Mouse (Mus musculus): Measurements from ENCODE around the gene Gdpd2. TPM values are rescaled to one million over a fixed set of nuclear protein-coding genes. Genes with fewer than 3 reads are reported as not detected.

Gdpd2 gene
- 34.1 and 35.0 TPM in 2 replicates for polyA plus RNA-seq (2015; fragmentation: Nextera tagmentation; extraction: Ambion mirVana)

DNA sequence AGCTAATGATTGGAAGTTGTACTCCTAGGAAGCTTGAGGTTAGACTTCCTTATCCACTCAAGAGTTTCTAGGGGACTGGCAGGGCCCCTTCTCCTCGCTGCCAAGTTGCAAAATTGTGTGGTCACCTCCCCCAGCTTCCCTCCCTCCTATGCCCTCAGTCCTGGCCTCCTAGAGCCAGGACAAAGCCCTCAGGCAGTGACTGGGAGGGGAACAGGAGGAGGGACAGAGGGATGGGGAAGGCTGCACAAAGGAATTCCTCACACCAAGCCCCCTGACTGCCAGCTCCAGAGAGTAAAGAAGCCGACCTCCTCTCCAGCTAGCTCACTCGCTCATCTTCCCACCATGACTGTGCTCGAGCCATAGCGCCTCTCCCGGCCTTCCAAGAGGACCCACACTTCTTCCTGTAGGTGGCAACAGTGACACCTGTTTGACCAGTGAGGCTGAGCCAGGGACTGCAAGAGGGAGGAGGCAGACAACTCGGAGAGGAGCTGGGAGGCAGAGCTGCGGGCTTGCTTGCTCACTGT lies at the start of gene Gdpd2:
Gdpd2 (plus strand) TSS at position 209 of the 524 bp plus-strand sequence.
- WGBS = 21% methylated on average over 8 of the region's 8 CpGs
- Histone ChIP-seq H3K4me1 (peaks cover 14% of the 10 kb centered on the region), H3K36me3 (replicated peaks) (no peaks in the 10 kb centered on the region), H3K9ac (peak within 1 kb of the TSS; percentile 45; the same call in 1 of the 2 replicates), H3K4me2 (peak within 1 kb of the TSS; percentile 53), H3K27ac (peak within 1 kb of the TSS; percentile 72), H3K4me3 (peak within 1 kb of the TSS; percentile 37), H3K27me3 (replicated peaks) (0 out of 2 replicates have a peak, but pooled peaks cover 4% of the 10 kb centered on the region), H3K9me3 (no peaks in the 10 kb centered on the region)
- ATAC-seq (replicated peaks) = peak; percentile 90

DNA sequence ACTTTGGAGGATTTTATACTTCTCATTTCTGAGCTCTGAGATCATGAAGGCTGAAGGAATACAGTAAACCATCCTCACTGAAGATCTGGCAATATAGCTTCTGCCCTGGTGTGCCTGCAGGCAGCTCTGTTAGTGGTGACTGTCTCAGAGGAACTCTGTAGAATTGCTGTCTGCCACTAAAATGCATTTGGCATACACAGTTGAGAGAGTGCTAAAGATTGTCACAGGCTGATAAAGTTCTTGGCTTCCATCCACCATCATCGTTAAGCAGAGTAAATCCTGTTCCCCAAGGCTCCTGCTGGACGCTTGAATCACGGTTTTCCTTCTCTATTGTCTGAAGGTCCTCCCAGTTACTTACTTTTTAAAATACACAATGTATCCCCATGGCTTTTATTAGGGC lies 43.1 kb upstream of the Gdpd2 start:
- H3K4me1 ChIP-seq = no peaks in the 10 kb centered on the region
- H3K27me3 ChIP-seq (replicated peaks) = 0 out of 2 replicates have a peak, but pooled peaks cover 3% of the 10 kb centered on the region
- H3K27ac ChIP-seq = no peak overlapping the region
- H3K9ac ChIP-seq = no peak overlapping the region
- WGBS = 51% methylated on average over 3 of the region's 3 CpGs
- H3K9me3 ChIP-seq = no peaks in the 10 kb centered on the region
- no peak for ATAC-seq (replicated peaks)
- no peaks in the 10 kb centered on the region for H3K36me3 ChIP-seq (replicated peaks)
- H3K4me3 ChIP-seq = no peak overlapping the region
- H3K4me2 ChIP-seq = no peak overlapping the region

DNA sequence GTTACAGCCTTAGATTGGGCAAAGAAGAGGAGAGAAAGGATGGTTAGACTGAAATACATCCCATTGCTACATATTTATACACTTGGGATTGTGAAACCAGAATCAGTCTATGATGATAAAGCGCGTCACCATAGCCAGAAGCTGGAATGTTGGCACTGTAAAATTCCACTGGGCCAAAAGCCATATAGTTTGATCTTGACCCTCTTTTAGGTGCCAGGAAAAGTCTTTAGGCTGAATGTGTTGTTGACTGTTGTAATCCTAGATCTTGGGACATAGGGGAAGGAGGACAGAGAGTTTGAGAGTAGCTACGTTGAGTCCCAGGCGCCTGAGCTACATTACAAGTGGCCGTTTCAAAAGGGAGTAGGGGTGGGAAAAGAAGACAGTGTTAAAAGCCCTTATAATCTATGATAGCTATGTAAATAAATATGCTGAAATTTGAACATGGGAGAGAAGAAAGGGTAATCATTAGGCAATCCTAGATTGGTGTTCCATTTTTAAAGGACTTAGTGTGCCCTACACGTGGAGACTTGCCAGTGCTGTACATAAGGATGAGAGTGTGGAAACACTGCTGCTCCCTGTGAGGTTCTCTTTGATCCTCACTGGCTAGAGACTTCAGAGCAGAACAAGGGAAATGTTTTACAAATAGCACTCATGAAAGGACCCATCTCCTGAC lies 42.2 kb upstream of the Gdpd2 start:
- H3K9ac ChIP-seq = no peak overlapping the region
- no peak overlapping the region for H3K27ac ChIP-seq
- H3K27me3 ChIP-seq (replicated peaks) = 0 out of 2 replicates have a peak, but pooled peaks cover 3% of the 10 kb centered on the region
- no peak for ATAC-seq (replicated peaks)
- H3K4me1 ChIP-seq = no peaks in the 10 kb centered on the region
- H3K36me3 ChIP-seq (replicated peaks) = no peaks in the 10 kb centered on the region
- H3K9me3 ChIP-seq = no peaks in the 10 kb centered on the region
- no peak overlapping the region for H3K4me2 ChIP-seq
- 82% methylated on average over 6 of the region's 6 CpGs for WGBS
- no peak overlapping the region for H3K4me3 ChIP-seq

DNA sequence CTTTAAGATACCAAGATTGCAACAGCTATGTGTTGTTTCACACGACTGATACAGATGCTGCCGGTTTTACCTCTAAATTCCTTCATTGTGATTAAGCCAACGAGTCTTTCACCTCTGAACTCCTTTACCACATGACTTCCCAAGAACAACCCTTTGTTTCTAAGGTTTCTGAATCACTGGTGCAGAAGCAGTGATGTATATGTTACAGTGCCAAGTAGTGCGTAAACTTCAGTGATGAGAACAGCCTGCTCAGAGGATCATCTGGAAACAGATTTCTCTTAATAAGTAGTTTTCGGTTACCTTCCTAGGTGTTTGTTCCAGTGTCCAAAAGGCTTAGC lies 41.7 kb upstream of the Gdpd2 start:
- no peak overlapping the region for H3K9ac ChIP-seq
- H3K9me3 ChIP-seq = no peaks in the 10 kb centered on the region
- H3K4me1 ChIP-seq = no peaks in the 10 kb centered on the region
- WGBS = 77% methylated on average over 5 of the region's 5 CpGs
- no peak overlapping the region for H3K4me2 ChIP-seq
- H3K36me3 ChIP-seq (replicated peaks) = no peaks in the 10 kb centered on the region
- no peak overlapping the region for H3K4me3 ChIP-seq
- 0 out of 2 replicates have a peak, but pooled peaks cover 3% of the 10 kb centered on the region for H3K27me3 ChIP-seq (replicated peaks)
- no peak overlapping the region for H3K27ac ChIP-seq
- ATAC-seq (replicated peaks) = no peak

DNA sequence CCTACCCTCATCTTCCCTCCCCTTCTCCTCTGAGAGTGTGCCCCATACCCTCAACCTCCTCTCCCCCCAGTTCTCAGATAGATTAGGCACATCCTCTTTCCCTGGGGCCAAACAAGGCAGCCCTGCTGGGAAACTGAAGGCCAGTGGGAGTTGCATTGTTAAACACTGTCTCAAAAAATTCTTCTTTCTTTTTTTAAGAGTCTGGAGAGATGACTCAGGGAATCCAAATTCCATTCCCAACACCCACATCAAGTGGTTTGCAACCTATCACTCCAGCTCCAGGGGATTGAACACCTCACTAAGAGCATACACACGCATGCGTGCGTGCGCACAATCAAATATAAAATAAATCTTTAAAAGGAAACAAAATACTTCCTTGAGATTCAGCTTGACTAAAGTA lies 32.9 kb upstream of the Gdpd2 start:
- ATAC-seq (replicated peaks) = no peak
- Histone ChIP-seq H3K4me1 (no peaks in the 10 kb centered on the region), H3K4me3 (no peak overlapping the region), H3K27me3 (replicated peaks) (no peaks in the 10 kb centered on the region), H3K9ac (no peak overlapping the region), H3K4me2 (no peak overlapping the region), H3K36me3 (replicated peaks) (no peaks in the 10 kb centered on the region), H3K27ac (no peak overlapping the region), H3K9me3 (no peaks in the 10 kb centered on the region)
- 98% methylated on average over 4 of the region's 4 CpGs for WGBS

DNA sequence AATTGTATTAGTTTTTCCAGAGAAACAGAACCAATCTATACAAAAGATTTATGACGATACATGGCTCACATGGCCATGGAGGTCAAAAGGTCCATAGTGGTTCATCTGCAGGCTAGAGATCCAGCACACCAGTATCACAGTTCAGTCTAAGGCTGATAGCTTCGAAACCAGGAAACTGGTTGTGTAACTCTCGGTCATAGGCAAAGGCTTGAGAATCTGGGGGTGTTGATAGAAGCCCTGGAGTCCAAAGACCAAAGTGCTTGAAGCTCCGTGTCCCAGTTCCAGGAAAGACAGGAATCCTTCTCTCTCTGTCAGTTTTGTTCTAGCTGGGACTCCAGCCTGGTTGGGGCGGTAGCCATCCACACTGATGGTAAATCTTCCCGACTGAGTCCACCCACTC lies 21.6 kb upstream of the Gdpd2 start:
- Histone ChIP-seq H3K36me3 (replicated peaks) (no peaks in the 10 kb centered on the region), H3K4me1 (no peaks in the 10 kb centered on the region), H3K9ac (no peak overlapping the region), H3K27ac (no peak overlapping the region), H3K4me3 (no peak overlapping the region), H3K27me3 (replicated peaks) (0 out of 2 replicates have a peak, but pooled peaks cover 2% of the 10 kb centered on the region), H3K4me2 (no peak overlapping the region), H3K9me3 (no peaks in the 10 kb centered on the region)
- no peak for ATAC-seq (replicated peaks)
- 90% methylated on average over 6 of the region's 6 CpGs for WGBS

DNA sequence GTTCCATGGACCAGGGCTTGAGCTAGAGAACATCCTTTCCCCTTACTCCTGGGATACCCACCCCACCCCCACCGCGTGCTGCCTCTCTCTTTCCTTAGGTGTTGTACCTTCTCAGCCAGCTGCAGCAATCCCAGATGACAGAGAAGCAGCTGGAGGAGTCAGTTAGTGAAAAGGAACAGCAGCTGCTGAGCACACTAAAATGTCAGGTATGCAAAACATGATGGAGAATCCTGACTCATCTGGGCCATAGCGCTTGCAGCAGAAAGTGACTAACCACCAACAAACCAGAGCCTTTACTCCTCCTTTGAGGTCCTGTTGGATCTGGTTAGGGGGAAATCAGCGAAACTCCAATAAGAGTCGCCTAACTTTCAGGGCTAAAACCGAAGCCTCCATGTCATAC lies 13.5 kb upstream of the Gdpd2 start:
- Histone ChIP-seq H3K4me3 (no peak overlapping the region), H3K4me1 (no peaks in the 10 kb centered on the region), H3K36me3 (replicated peaks) (no peaks in the 10 kb centered on the region), H3K4me2 (no peak overlapping the region), H3K9ac (no peak overlapping the region), H3K27me3 (replicated peaks) (0 out of 2 replicates have a peak, but pooled peaks cover 2% of the 10 kb centered on the region), H3K9me3 (no peaks in the 10 kb centered on the region), H3K27ac (no peak overlapping the region)
- ATAC-seq (replicated peaks) = no peak
- 90% methylated on average over 6 of the region's 6 CpGs for whole genome bisulfite sequencing

DNA sequence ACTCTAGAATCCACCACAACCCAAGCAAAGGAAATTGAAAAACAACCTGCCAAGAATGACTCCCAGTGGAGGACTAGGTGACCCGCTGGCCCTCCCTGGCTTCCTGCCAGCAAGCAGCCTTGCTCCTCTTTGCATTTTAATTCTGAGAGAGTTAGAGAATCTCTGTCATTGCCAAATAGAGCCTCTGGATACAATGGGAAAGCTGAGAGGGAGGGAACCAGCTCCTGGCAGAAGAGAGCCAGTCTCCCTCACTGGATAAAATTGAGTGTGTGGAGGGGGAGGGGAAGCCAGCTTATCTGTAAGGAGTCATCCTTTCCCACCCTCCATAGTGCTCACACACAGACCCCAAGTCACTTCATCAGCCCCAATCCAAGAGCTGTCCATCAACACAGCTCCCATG lies 726 bp upstream of the Gdpd2 start:
- no peaks in the 10 kb centered on the region for H3K36me3 ChIP-seq (replicated peaks)
- no peak overlapping the region for H3K4me2 ChIP-seq
- WGBS = 15% methylated on average over 1 of the region's 1 CpGs
- H3K27me3 ChIP-seq (replicated peaks) = 0 out of 2 replicates have a peak, but pooled peaks cover 4% of the 10 kb centered on the region
- peaks cover 14% of the 10 kb centered on the region for H3K4me1 ChIP-seq
- ATAC-seq (replicated peaks) = peak; percentile 60
- H3K27ac ChIP-seq = peak overlapping the region; percentile 72
- H3K4me3 ChIP-seq = no peak overlapping the region
- H3K9ac ChIP-seq = no peak overlapping the region
- H3K9me3 ChIP-seq = no peaks in the 10 kb centered on the region

DNA sequence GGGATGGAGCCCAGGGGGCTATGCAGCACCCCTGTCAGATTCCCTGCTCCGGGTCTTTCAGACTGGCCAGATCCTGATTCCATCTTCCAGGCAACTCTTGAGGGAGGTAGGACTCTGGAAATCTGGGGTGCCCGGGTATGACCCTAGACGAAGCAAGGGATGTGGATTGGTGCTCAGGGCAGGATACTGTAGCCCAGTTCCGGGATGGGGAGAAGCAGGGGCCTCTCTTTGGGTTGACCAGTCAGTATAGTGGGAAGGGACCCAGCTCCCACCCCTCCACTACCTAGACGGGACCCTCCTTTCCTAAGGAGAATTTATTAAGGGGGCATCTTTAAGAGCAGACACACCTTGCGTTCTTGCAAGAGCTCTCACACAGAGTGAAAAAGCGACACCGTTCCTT lies 593 bp downstream of the Gdpd2 start:
- 33% methylated on average over 8 of the region's 8 CpGs for WGBS
- H3K4me3 ChIP-seq = peak overlapping the region; percentile 37
- peak; percentile 61 for ATAC-seq (replicated peaks)

DNA sequence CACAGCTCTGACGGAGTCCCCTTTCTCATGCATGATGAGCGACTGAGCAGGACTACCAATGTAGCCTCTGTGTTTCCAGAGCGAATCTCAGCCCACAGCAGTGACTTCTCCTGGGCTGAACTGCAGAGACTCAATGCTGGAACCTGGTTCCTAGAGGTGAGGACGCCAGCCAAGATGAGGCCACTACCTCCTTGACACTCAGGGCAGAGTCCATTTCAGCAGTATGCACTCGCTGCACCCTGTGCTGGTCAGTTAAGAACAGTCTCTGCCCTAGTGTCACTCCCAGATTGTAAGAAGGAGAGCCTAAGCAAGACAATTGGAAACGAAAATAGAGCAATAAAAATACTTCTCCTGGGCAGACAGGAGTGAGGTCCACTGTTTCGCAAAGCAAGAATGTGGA lies 4.7 kb downstream of the Gdpd2 start:
- Histone ChIP-seq H3K4me1 (peaks cover 8% of the 10 kb centered on the region), H3K27ac (no peak overlapping the region), H3K27me3 (replicated peaks) (0 out of 2 replicates have a peak, but pooled peaks cover 4% of the 10 kb centered on the region), H3K36me3 (replicated peaks) (no peaks in the 10 kb centered on the region), H3K9ac (no peak overlapping the region), H3K4me3 (no peak overlapping the region), H3K4me2 (no peak overlapping the region), H3K9me3 (no peaks in the 10 kb centered on the region)
- 81% methylated on average over 7 of the region's 7 CpGs for WGBS
- no peak for ATAC-seq (replicated peaks)

More for the DNA sequence above, 593 bp downstream of the Gdpd2 start:
- H3K9me3 ChIP-seq = no peaks in the 10 kb centered on the region
- peak overlapping the region; percentile 53 for H3K4me2 ChIP-seq
- 0 out of 2 replicates have a peak, but pooled peaks cover 4% of the 10 kb centered on the region for H3K27me3 ChIP-seq (replicated peaks)
- peak overlapping the region; percentile 72 for H3K27ac ChIP-seq
- peak overlapping the region; percentile 45; the same call in 1 of the 2 replicates for H3K9ac ChIP-seq
- peaks cover 14% of the 10 kb centered on the region for H3K4me1 ChIP-seq
- H3K36me3 ChIP-seq (replicated peaks) = no peaks in the 10 kb centered on the region

DNA sequence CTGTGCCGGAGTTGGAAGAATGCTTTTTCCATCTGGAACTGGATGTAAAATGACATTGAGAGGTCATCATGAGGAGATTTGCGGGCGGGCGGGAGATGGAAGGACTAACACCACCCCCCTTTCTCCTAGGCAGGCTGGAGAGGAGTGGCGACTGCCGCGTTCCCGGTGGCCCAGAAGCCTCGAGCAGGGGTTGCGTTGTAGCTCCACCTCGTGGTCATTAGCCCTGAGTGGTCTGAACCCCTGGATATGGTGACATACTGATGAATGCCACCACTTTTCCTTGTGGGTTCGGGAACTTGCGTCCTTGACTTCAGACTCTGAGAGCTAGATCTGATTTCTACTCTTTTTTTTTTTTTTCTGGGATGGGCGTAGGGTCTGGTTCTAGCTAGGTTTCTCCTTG lies 9.2 kb downstream of the Gdpd2 start:
- ATAC-seq (replicated peaks) = peak; percentile 87
- 22% methylated on average over 14 of the region's 14 CpGs for WGBS
- no peak overlapping the region for H3K9ac ChIP-seq

DNA sequence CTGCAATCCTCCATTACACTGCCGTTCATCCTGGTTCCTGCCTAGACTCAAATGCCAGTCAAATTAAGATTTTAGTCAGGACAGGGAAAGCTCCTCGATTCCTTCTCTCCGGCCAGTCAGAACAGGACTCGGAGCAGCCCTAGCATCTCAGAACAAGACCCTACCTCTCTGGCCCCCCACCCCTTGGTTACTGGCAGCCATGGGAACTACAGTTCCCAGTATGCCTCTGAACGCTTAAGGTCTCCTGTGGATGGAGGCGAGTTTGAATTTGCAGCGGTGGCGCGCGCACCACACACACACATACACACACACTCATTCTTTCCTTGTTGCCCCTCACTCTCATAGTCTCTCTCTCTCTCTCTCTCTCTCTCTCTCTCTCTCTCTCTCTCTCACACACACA lies 9.8 kb downstream of the Gdpd2 start:
- Histone ChIP-seq H3K9ac (no peak overlapping the region), H3K9me3 (no peaks in the 10 kb centered on the region), H3K27ac (peak overlapping the region; percentile 25; the same call in 1 of the 2 replicates), H3K4me3 (peak overlapping the region; percentile 33), H3K27me3 (replicated peaks) (no peaks in the 10 kb centered on the region), H3K36me3 (replicated peaks) (no peaks in the 10 kb centered on the region), H3K4me1 (0 out of 2 replicates have a peak, but pooled peaks cover 8% of the 10 kb centered on the region), H3K4me2 (peak overlapping the region; percentile 52)
- 37% methylated on average over 10 of the region's 10 CpGs for WGBS
- peak; percentile 88 for ATAC-seq (replicated peaks)

More for the DNA sequence above, 9.2 kb downstream of the Gdpd2 start:
- no peaks in the 10 kb centered on the region for H3K36me3 ChIP-seq (replicated peaks)
- peak overlapping the region; percentile 52 for H3K4me2 ChIP-seq
- H3K4me1 ChIP-seq = 0 out of 2 replicates have a peak, but pooled peaks cover 8% of the 10 kb centered on the region
- no peaks in the 10 kb centered on the region for H3K9me3 ChIP-seq
- peak overlapping the region; percentile 33 for H3K4me3 ChIP-seq
- peak overlapping the region; percentile 25; the same call in 1 of the 2 replicates for H3K27ac ChIP-seq
- H3K27me3 ChIP-seq (replicated peaks) = no peaks in the 10 kb centered on the region
